Mouse (Mus musculus): ENCODE data around the gene Gdf3. TPM values are rescaled to one million over a fixed set of nuclear protein-coding genes. Genes with fewer than 3 reads are reported as not detected.

The Gdf3 gene
- total RNA-seq, 2 experiments from 2014 or later, result not detected

GRCm38 (mm10) chr6:122602242-122602991 is 7.5 kb downstream of the Gdf3 start, which contains the start of gene Apobec1:
Apobec1 (minus strand) TSS chr6:122602444.
- Histone ChIP-seq H3K27ac (peak within 1 kb of the TSS; percentile 63), H3K4me3 (peak within 1 kb of the TSS; percentile 49)
- intact Hi-C loops (cut with DNase I), result no loop called here
- DNase-seq (ENCODE audit: extremely low spot score in 1 of 2, low spot score in 2 of 2), result peak; percentile 26 to 29
- TF ChIP-seq CTCF (IDR thresholded peaks at IDR 0.05), result no peak

GRCm38 (mm10) chr6:122601615-122602014 is 8.3 kb downstream of the Gdf3 start:
- no peak for TF ChIP-seq CTCF (IDR thresholded peaks at IDR 0.05)
- intact Hi-C loops (cut with DNase I), result no loop called here

GRCm38 (mm10) chr6:122601031-122601430 is 8.9 kb downstream of the Gdf3 start:
- no peak overlapping the region for H3K4me3 ChIP-seq
- DNase-seq (ENCODE audit: extremely low spot score in 1 of 2, low spot score in 2 of 2), result no peak
- TF ChIP-seq CTCF (IDR thresholded peaks at IDR 0.05), result no peak
- no peak overlapping the region for H3K27ac ChIP-seq
- intact Hi-C loops (cut with DNase I), result no loop called here

More at GRCm38 (mm10) chr6:122601615-122602014, 8.3 kb downstream of the Gdf3 start:
- Histone ChIP-seq H3K27ac (no peak overlapping the region), H3K4me3 (peak overlapping the region; percentile 49)
- DNase-seq (ENCODE audit: extremely low spot score in 1 of 2, low spot score in 2 of 2), result no peak

GRCm38 (mm10) chr6:122600066-122600646 is 9.7 kb downstream of the Gdf3 start:
- Histone ChIP-seq H3K4me3 (no peak overlapping the region), H3K27ac (no peak overlapping the region)
- DNase-seq (ENCODE audit: extremely low spot score in 1 of 2, low spot score in 2 of 2), result no peak
- intact Hi-C loops (cut with DNase I), result no loop called here
- no peak for TF ChIP-seq CTCF (IDR thresholded peaks at IDR 0.05)

GRCm38 (mm10) chr6:122599054-122599737 is 10.7 kb downstream of the Gdf3 start:
- Histone ChIP-seq H3K4me3 (no peak overlapping the region), H3K27ac (no peak overlapping the region)
- no peak for TF ChIP-seq CTCF (IDR thresholded peaks at IDR 0.05)
- intact Hi-C loops (cut with DNase I), result no loop called here
- no peak for DNase-seq (ENCODE audit: extremely low spot score in 1 of 2, low spot score in 2 of 2)

- intact Hi-C loops (cut with DNase I), result no loop called here
- no peak overlapping the region for H3K27ac ChIP-seq
- no peak for TF ChIP-seq CTCF (IDR thresholded peaks at IDR 0.05)
- DNase-seq (ENCODE audit: extremely low spot score in 1 of 2, low spot score in 2 of 2), result no peak
- H3K4me3 ChIP-seq, result no peak overlapping the region
These were observed 11.5 kb downstream of the Gdf3 start for GRCm38 (mm10) chr6:122598436-122598835.

- intact Hi-C loops (cut with DNase I), result no loop called here
- DNase-seq (ENCODE audit: extremely low spot score in 1 of 2, low spot score in 2 of 2), result no peak
- Histone ChIP-seq H3K27ac (no peak overlapping the region), H3K4me3 (no peak overlapping the region)
- no peak for TF ChIP-seq CTCF (IDR thresholded peaks at IDR 0.05)
These were observed 11.9 kb downstream of the Gdf3 start for GRCm38 (mm10) chr6:122598014-122598413.

GRCm38 (mm10) chr6:122596608-122597007 is 13.3 kb downstream of the Gdf3 start:
- Histone ChIP-seq H3K4me3 (no peak overlapping the region), H3K27ac (no peak overlapping the region)
- intact Hi-C loops (cut with DNase I), result no loop called here
- no peak for DNase-seq (ENCODE audit: extremely low spot score in 1 of 2, low spot score in 2 of 2)
- TF ChIP-seq CTCF (IDR thresholded peaks at IDR 0.05), result no peak

- Histone ChIP-seq H3K4me3 (no peak overlapping the region), H3K27ac (no peak overlapping the region)
- intact Hi-C loops (cut with DNase I), result no loop called here
- DNase-seq (ENCODE audit: extremely low spot score in 1 of 2, low spot score in 2 of 2), result peak in 1 of 2 experiments; percentile 11
- peak; percentile 55 for TF ChIP-seq CTCF (IDR thresholded peaks at IDR 0.05)
These were observed 14.2 kb downstream of the Gdf3 start for GRCm38 (mm10) chr6:122595637-122596036.

- TF ChIP-seq CTCF (IDR thresholded peaks at IDR 0.05), result no peak; the same call in 1 of the 2 replicates
- intact Hi-C loops (cut with DNase I), result no loop called here
- no peak for DNase-seq (ENCODE audit: extremely low spot score in 1 of 2, low spot score in 2 of 2)
- Histone ChIP-seq H3K27ac (no peak overlapping the region), H3K4me3 (no peak overlapping the region)
These were observed 17.0 kb downstream of the Gdf3 start for GRCm38 (mm10) chr6:122592905-122593304.

GRCm38 (mm10) chr6:122591027-122591758 is 18.7 kb downstream of the Gdf3 start:
- no peak for DNase-seq (ENCODE audit: extremely low spot score in 1 of 2, low spot score in 2 of 2)
- no peak for TF ChIP-seq CTCF (IDR thresholded peaks at IDR 0.05)
- no peak overlapping the region for H3K27ac ChIP-seq
- no peak overlapping the region for H3K4me3 ChIP-seq
- intact Hi-C loops (cut with DNase I), result no loop called here

All from left cerebral cortex, adult 2 months (tissue).